Mouse (Mus musculus): ENCODE results near the gene Mucl1.
"Not testable (repeated sequence)": the region's sequence is repeated elsewhere in the genome, so short reads cannot be mapped to it uniquely, and the experiment has no call there.

The Mucl1 gene

GRCm38 (mm10) chr15:103755369-103755768, at the start of gene Mucl1:
Gene Mucl1, minus strand, starts transcription at chr15:103755469.
- DNase-seq (ENCODE audit: low spot score in 2 of 2): no peak

- not testable (repeated sequence) for DNase-seq (ENCODE audit: low spot score in 2 of 2)
Measured at GRCm38 (mm10) chr15:103766836-103767235, 11.6 kb upstream of the Mucl1 start.

- DNase-seq (ENCODE audit: low spot score in 2 of 2): not testable (repeated sequence)
Measured at GRCm38 (mm10) chr15:103716861-103717260, 38.4 kb downstream of the Mucl1 start.
